Mouse (Mus musculus) embryonic facial prominence, embryonic 10.5 days (tissue): ENCODE results near the gene Magel2. TPM values are rescaled to one million over a fixed set of nuclear protein-coding genes. Genes with fewer than 3 reads are reported as not detected.

ENCODE experiments used
- DNase-seq: peaks from one replicate; pipeline ENCODE4 v3.0.0-alpha.2; 2017; ENCODE audit warnings: low spot score
- H3K27ac ChIP-seq: fragments of 300-500 bp; sonication (generic); replicated peaks from 2 replicates; pipeline ENCODE4 v1.5.1; 2016; ENCODE audit warnings: mild to moderate bottlenecking
- H3K27me3 ChIP-seq: fragments of 300-500 bp; sonication (generic); replicated peaks from 2 replicates; pipeline ENCODE4 v1.6.1; 2016; ENCODE audit warnings: low read depth, mild to moderate bottlenecking; ENCODE audit not compliant: poor library complexity, severe bottlenecking
- H3K36me3 ChIP-seq: fragments of 300-500 bp; sonication (generic); replicated peaks from 2 replicates; pipeline ENCODE4 v1.6.1; 2016; ENCODE audit warnings: mild to moderate bottlenecking, moderate library complexity
- H3K4me1 ChIP-seq: fragments of 300-500 bp; sonication (generic); 2 replicates; pipeline ENCODE4 v1.6.1; 2016
- H3K4me3 ChIP-seq: fragments of 300-500 bp; sonication (generic); 2 replicates; pipeline ENCODE4 v1.5.1; 2016; ENCODE audit warnings: mild to moderate bottlenecking, moderate library complexity
- H3K9me3 ChIP-seq: fragments of 300-500 bp; sonication (generic); 2 replicates; pipeline ENCODE4 v1.6.1; 2016; ENCODE audit warnings: mild to moderate bottlenecking
- WGBS: fragments of 180-500 bp; shearing (Covaris S2); methylation state at CpG from one replicate; pipeline ENCODE4 v1.1.7; 2016; 5-methylcytosine and 5-hydroxymethylcytosine counted together
- polyA plus RNA-seq: library from polyadenylated mRNA; unstranded; fragments of >200 nt; fragmentation: Nextera tagmentation; extraction: Ambion mirVana; gene quantifications from 2 replicates; pipeline ENCODE4 v1.2.1, GENCODE M21; 2016

Magel2 gene
- polyA plus RNA-seq, 1 experiment from 2014 or later: 18.7 TPM

DNA sequence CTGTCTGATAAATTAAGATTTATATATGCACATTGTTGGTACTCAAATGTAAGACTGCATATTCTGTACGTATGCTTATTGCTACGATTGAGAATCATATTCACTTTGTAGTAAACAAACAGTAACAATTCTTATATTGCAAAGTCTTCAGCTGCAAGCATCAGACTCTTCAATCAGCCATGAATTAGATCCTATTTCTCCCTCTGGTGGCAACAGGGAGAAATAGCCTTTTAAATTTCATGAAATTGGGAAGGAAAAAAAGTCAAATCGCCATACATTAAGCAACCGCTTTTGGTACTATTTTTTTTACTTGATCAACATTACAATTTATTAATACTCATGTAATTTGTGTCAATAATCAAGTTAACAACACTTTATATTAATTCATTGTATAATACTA lies 11.5 kb downstream of the Magel2 start:
- 44% methylated on average over 4 of the region's 4 CpGs for WGBS
- H3K4me1 ChIP-seq: no peaks in the 10 kb centered on the region
- DNase-seq: no peak
- H3K9me3 ChIP-seq: no peaks in the 10 kb centered on the region; the same call in 1 of the 2 replicates
- H3K27ac ChIP-seq: no peak overlapping the region
- H3K4me3 ChIP-seq: no peak overlapping the region
- H3K36me3 ChIP-seq: no peaks in the 10 kb centered on the region
- H3K27me3 ChIP-seq: no peaks in the 10 kb centered on the region

DNA sequence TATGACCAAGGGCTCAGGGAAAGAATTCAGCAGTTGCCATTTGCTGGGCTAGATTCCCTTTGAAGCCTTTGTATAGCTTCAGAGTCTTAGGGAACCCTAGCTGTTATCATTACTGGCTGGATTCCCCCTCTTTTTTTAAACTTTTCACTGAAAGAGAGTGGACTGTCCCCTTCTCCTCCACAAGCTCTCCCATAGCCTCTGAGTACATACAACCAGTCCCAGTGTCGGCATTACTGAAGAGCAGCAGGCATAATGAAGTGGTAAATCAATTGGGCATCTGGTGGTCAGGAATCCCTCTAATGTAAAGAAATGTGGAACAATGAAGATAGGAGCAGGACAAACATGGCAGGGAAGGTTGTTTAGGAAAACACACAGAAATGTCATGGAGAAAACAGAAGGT lies 15.4 kb downstream of the Magel2 start:
- Histone ChIP-seq H3K27ac (no peak overlapping the region), H3K36me3 (no peaks in the 10 kb centered on the region)

DNA sequence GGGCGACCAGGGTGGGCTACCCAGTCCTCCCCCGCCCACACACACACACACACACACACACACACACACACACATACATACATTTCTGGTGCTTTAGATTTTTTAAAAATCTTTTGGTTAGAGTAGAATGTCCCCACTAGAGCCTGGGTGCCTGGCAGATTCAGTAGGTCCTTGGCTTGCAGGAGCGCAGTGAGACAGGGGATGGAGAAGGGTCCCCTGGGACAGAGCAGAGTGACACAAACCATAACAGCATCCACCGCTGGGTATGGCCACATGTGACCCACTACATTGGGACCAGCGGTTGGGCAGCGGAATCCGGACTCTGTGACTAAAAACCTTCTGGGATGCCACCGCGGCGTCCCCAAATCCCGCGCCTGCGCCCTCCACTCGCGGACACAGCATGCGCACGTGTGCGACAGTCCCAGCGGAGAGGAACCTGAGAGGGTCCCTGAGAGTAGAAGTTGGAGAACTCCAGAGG lies 29.8 kb downstream of the Magel2 start:
- Histone ChIP-seq H3K9me3 (peaks cover 4% of the 10 kb centered on the region; the same call in 1 of the 2 replicates), H3K4me1 (peaks cover 8% of the 10 kb centered on the region; the same call in 1 of the 2 replicates), H3K27ac (peak overlapping the region; percentile 59; the same call in 1 of the 2 replicates), H3K27me3 (no peaks in the 10 kb centered on the region), H3K4me3 (peak overlapping the region; percentile 48), H3K36me3 (no peaks in the 10 kb centered on the region)
- WGBS: 33% methylated on average over 19 of the region's 19 CpGs
- peak; percentile 66 for DNase-seq

More for the DNA sequence above, 15.4 kb downstream of the Magel2 start:
- H3K9me3 ChIP-seq: no peaks in the 10 kb centered on the region
- H3K4me3 ChIP-seq: no peak overlapping the region
- WGBS: 63% methylated on average over 1 of the region's 1 CpGs
- H3K4me1 ChIP-seq: no peaks in the 10 kb centered on the region
- DNase-seq: no peak
- no peaks in the 10 kb centered on the region for H3K27me3 ChIP-seq

DNA sequence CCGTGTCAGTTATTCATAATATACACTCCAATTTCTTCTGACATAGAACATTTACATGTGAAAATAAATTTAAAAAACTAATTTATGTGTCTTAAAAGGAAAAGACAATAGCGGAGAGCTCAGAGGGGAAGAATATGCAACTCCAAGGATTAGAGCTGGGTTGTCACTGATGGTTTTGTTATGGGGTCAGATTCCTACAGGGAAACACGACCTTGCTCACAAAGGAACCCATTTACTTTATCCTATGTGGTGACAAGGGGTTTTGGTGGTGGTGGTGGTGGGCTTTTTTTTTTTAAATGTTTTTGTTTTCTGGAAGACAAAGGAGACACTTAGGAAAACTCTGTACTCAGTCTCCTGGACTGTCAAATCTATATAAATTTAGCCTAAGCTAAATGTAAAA lies 31.0 kb downstream of the Magel2 start:
- Histone ChIP-seq H3K9me3 (peaks cover 7% of the 10 kb centered on the region; the same call in 1 of the 2 replicates), H3K27me3 (no peaks in the 10 kb centered on the region), H3K4me3 (no peak overlapping the region), H3K27ac (no peak overlapping the region), H3K36me3 (no peaks in the 10 kb centered on the region), H3K4me1 (peaks cover 8% of the 10 kb centered on the region; the same call in 1 of the 2 replicates)
- 36% methylated on average over 3 of the region's 3 CpGs for WGBS
- no peak for DNase-seq

DNA sequence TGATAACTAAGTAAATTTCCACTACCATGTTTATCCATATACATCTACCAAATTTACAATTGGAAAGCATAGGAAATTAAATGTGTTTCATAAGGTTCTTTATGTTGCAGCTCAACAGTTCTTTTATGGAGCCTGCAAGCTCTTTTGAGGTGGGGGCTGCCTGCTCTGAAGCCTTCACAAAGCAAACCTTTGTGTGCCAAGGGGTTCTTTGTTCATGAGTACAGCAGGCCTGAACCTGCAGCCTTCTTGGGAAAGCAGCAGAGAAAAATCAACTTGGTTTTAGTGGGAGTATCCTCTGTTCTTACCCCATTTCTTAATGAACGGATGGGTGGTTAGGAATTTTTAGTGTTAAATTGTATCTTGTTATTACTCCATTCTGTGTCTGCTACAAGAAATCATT lies 38.4 kb downstream of the Magel2 start:
- H3K4me3 ChIP-seq: no peak overlapping the region
- 35% methylated on average over 1 of the region's 1 CpGs for WGBS
- H3K4me1 ChIP-seq: peaks cover 8% of the 10 kb centered on the region
- no peaks in the 10 kb centered on the region for H3K36me3 ChIP-seq
- H3K27me3 ChIP-seq: no peaks in the 10 kb centered on the region
- peaks cover 20% of the 10 kb centered on the region for H3K9me3 ChIP-seq
- DNase-seq: no peak
- peak overlapping the region; percentile 51 for H3K27ac ChIP-seq

DNA sequence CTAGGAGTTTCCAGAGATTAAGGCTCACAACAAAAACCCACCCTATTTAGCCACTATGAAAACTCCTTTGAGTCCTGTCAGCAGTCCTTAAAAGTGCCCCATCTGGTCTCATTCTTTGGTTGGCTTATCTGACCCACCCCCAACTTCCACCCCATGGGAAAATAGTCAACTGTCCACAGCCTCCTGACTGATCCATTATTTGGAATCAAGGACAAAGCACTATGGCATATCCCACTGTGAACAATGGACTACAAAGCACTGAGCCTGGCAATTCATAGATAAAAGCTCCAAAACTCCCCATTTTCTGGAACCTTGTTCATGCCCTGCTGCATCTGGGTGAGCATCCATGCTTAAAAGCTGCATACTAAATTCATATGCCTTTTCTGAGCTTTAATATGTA lies 39.4 kb downstream of the Magel2 start:
- no peak for DNase-seq
- Histone ChIP-seq H3K27ac (no peak overlapping the region; the same call in 1 of the 2 replicates), H3K27me3 (no peaks in the 10 kb centered on the region), H3K36me3 (no peaks in the 10 kb centered on the region), H3K4me1 (peaks cover 8% of the 10 kb centered on the region), H3K9me3 (peaks cover 20% of the 10 kb centered on the region), H3K4me3 (peak overlapping the region; percentile 21)

DNA sequence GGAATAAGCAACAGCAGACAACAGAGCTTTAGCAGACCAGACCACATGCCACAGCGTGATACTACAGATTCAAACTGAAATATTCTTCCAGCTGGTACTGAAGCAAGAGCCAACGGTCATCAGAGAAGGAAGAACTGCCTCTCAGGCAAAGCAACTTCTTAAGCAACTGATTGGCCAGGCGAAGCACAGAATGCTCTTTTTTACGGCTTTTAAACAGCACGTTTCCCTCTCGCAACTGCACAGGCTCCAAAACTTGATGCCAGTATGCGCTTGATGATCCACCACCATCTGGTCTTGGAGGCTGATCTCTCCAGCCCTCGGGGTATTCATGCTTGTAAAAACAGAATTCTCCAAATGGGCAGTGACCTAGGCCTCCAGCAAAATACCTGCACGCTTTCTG lies 41.5 kb downstream of the Magel2 start:
- peak overlapping the region; percentile 92 for H3K27ac ChIP-seq
- H3K9me3 ChIP-seq: peaks cover 21% of the 10 kb centered on the region
- 74% methylated on average over 9 of the region's 9 CpGs for whole genome bisulfite sequencing
- peaks cover 8% of the 10 kb centered on the region for H3K4me1 ChIP-seq
- 0 out of 2 replicates have a peak, but pooled peaks cover 4% of the 10 kb centered on the region for H3K27me3 ChIP-seq
- DNase-seq: no peak
- H3K4me3 ChIP-seq: peak overlapping the region; percentile 79
- H3K36me3 ChIP-seq: no peaks in the 10 kb centered on the region

DNA sequence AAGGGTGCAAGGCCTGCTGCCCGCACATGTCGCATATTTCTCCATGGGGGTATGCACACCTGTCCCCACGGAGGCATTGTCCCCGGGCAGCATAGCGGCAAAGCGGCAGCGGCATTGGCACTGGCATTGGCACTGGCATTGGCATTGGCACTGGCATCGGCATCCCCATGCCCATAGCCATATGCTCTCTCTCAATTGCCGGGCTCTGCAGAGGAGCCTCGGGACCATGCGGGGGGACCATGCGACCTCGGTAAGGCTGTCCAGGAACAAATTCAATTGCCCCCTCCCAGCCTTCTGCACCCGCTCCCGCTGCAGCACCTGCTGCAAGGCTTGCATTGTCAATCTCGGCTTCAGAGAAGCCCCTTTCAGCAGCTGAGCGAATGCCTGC lies 42.3 kb downstream of the Magel2 start:
- Histone ChIP-seq H3K27me3 (0 out of 2 replicates have a peak, but pooled peaks cover 4% of the 10 kb centered on the region), H3K36me3 (no peaks in the 10 kb centered on the region), H3K9me3 (peaks cover 21% of the 10 kb centered on the region), H3K4me3 (peak overlapping the region; percentile 79), H3K4me1 (peaks cover 8% of the 10 kb centered on the region), H3K27ac (peak overlapping the region; percentile 92)
- 58% methylated on average over 17 of the region's 17 CpGs for WGBS
- DNase-seq: no peak

DNA sequence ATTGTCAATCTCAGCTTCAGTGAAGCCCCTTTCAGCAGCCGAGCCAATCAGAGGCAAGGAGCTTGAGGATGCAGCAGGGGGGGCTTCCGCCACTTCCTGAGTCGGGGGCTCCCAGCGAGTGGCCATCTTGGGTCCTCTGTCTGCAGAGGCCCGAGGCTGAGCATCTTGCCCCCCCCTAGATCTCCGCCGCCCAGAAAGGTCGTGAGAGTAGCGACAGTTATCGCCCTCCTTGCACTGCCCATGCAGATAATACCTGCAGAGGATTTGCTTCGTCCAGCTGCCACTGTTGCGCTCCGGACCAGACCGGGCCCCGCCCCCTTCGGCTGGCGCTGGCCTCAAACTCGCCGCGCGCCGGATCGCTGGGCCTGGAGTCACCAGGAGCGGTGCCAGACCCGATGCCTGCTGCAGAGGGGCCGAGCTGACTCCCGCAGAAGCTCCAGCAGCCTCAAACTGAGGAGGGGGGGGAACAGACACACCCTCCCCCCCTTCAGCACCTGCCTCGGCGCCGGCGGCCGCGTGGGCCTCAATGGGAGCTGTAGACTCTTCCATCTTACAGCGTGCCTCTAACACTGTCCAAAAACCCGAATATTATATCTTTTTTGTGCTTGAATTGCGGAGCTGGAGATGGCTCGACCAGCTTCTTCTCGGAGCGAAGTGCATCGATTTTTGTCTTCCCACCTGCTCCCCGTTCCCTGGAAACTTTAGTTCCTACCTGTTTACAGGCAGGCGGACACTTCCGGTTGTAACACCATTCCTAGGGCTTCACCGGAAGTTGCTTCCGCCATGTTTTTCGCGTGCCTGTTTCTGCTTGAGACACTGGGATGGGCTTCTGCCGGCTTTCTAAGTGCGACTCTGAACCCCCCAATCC lies 42.9 kb downstream of the Magel2 start, which contains the start of gene Mkrn3:
TSS of gene Mkrn3 (minus strand) at position 647 of the 868 bp plus-strand sequence.
- WGBS: 24% methylated on average over 49 of the region's 49 CpGs
- Histone ChIP-seq H3K27ac (peak within 1 kb of the TSS; percentile 92), H3K27me3 (0 out of 2 replicates have a peak, but pooled peaks cover 4% of the 10 kb centered on the region), H3K9me3 (peaks cover 21% of the 10 kb centered on the region), H3K4me3 (peak within 1 kb of the TSS; percentile 79), H3K4me1 (peaks cover 8% of the 10 kb centered on the region), H3K36me3 (no peaks in the 10 kb centered on the region)
- peak; percentile 84 for DNase-seq

DNA sequence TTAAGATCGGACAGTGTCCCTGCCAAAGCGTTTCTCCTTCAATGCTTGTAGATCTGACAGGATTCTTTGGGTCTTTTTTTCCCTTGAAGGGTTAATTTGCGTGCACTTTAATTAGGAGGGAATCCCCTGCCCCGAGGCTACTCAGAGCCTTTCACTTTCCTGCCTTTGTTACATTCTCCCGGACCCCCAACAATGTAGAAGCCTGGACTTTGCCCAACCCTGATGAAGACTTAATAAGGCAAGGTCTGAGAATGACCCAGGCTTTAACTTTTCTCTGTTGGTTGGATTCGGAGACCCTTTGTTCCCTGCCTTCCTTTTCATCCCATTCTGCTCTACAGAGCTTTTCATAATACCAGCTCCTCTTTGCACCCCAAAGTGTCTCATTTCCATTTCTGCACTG lies 43.8 kb downstream of the Magel2 start:
- no peaks in the 10 kb centered on the region for H3K36me3 ChIP-seq
- H3K27ac ChIP-seq: peak overlapping the region; percentile 92
- no peak for DNase-seq
- peaks cover 8% of the 10 kb centered on the region for H3K4me1 ChIP-seq
- WGBS: 48% methylated on average over 6 of the region's 6 CpGs
- H3K27me3 ChIP-seq: 0 out of 2 replicates have a peak, but pooled peaks cover 4% of the 10 kb centered on the region
- peak overlapping the region; percentile 79 for H3K4me3 ChIP-seq
- H3K9me3 ChIP-seq: peaks cover 21% of the 10 kb centered on the region

DNA sequence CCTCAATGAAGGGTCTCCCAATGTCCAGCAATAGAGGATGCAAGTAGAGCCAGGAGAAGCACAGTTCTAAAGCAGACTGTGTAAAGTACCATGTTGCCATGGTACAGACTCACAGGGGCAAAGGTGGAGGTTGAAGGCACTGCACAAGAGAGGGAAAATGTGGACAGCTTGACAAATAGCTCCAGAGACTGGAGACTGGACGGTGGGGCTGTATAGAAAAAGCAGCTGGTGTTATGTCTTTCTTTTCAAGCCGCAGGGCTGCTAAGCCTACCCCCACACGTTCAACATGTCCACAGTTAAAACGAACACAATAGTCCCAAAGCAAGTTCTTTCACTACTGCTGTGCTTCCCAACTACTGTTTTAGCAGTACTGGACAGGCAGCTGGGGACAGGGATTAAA lies 46.4 kb downstream of the Magel2 start:
- Histone ChIP-seq H3K9me3 (peaks cover 21% of the 10 kb centered on the region), H3K27me3 (0 out of 2 replicates have a peak, but pooled peaks cover 4% of the 10 kb centered on the region), H3K4me1 (peaks cover 8% of the 10 kb centered on the region), H3K36me3 (no peaks in the 10 kb centered on the region), H3K4me3 (peak overlapping the region; percentile 79), H3K27ac (peak overlapping the region; percentile 35; the same call in 1 of the 2 replicates)
- no peak for DNase-seq
- 49% methylated on average over 4 of the region's 4 CpGs for WGBS

DNA sequence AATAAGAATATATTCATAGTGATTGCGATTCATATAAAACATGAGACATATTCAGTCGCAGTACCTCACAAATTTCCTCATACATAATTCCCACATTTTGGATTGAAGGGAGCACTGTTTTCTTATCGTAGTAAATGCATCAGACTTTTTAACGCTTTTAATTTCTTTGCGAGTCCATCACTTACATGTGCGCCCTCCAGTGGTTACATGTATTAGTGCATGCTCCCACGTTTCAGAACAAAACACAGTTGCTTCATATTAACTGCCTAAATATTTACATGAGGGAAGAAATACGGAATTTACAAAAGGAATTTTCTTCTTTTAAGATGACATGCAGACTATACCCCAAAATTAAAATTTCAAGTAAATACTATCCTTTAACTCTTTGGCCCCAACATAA lies 51.5 kb downstream of the Magel2 start:
- no peaks in the 10 kb centered on the region for H3K36me3 ChIP-seq
- no peaks in the 10 kb centered on the region for H3K27me3 ChIP-seq
- no peak for DNase-seq
- H3K27ac ChIP-seq: no peak overlapping the region
- WGBS: 29% methylated on average over 8 of the region's 8 CpGs
- 0 out of 2 replicates have a peak, but pooled peaks cover under 1% of the 10 kb centered on the region for H3K9me3 ChIP-seq
- no peak overlapping the region for H3K4me3 ChIP-seq
- H3K4me1 ChIP-seq: no peaks in the 10 kb centered on the region
